Mouse (Mus musculus) heart, embryonic 16.5 days (tissue): ENCODE results near the gene Olfr718-ps1. TPM values are rescaled to one million over a fixed set of nuclear protein-coding genes. Genes with fewer than 3 reads are reported as not detected.
A peak's percentile ranks its signal among the peaks of the same experiment; 100 is the strongest.
"Not testable (repeated sequence)": the region's sequence is repeated elsewhere in the genome, so short reads cannot be mapped to it uniquely, and the experiment has no call there.

Source experiments
- ATAC-seq: fragments of 200-750 bp; cut with Nextera tagmentation; replicated peaks from 2 replicates; pipeline ENCODE4 v1.8.0; 2017; ENCODE audit warnings: moderate number of reproducible peaks; ENCODE audit not compliant: insufficient read depth, low FRiP score; ENCODE audit errors: extremely low read depth
- H3K27ac ChIP-seq: fragments of 300-500 bp; sonication (generic); 2 replicates; pipeline ENCODE4 v1.5.1; 2014; ENCODE audit warnings: mild to moderate bottlenecking, low read length, control low read depth, moderate library complexity
- H3K27me3 ChIP-seq: fragments of 300-500 bp; sonication (generic); 2 replicates; pipeline ENCODE4 v1.6.1; 2014; ENCODE audit warnings: low read length, mixed read lengths; ENCODE audit not compliant: control insufficient read depth, insufficient read depth
- H3K36me3 ChIP-seq: fragments of 300-500 bp; sonication (generic); 2 replicates; pipeline ENCODE4 v1.6.1; 2014; ENCODE audit not compliant: control insufficient read depth, insufficient read depth
- H3K4me1 ChIP-seq: fragments of 300-500 bp; sonication (generic); 2 replicates; pipeline ENCODE4 v1.6.1; 2014; ENCODE audit warnings: low read length, mixed read lengths; ENCODE audit not compliant: control insufficient read depth, insufficient read depth
- H3K4me2 ChIP-seq: fragments of 300-500 bp; sonication (generic); 2 replicates; pipeline ENCODE4 v1.6.1; 2014; ENCODE audit warnings: low read depth, mild to moderate bottlenecking, control low read depth, low read length
- H3K4me3 ChIP-seq: fragments of 300-500 bp; sonication (generic); 2 replicates; pipeline ENCODE4 v1.5.1; 2014; ENCODE audit warnings: mild to moderate bottlenecking, control low read depth, low read length
- H3K9ac ChIP-seq: fragments of 300-500 bp; sonication (generic); 2 replicates; pipeline ENCODE4 v1.6.1; 2014; ENCODE audit warnings: low read length, control low read depth
- H3K9me3 ChIP-seq: fragments of 300-500 bp; sonication (generic); replicated peaks from 2 replicates; pipeline ENCODE4 v1.6.1; 2016; ENCODE audit warnings: low read length; ENCODE audit not compliant: control insufficient read depth
- WGBS: fragments of 180-500 bp; shearing (Covaris S2); extraction: QIAGEN DNeasy Blood & Tissue Kit; methylation state at CpG from one replicate; pipeline ENCODE4 v1.1.7; 2014; 5-methylcytosine and 5-hydroxymethylcytosine counted together
- polyA plus RNA-seq: library from polyadenylated mRNA; unstranded; fragments of >200 nt; fragmentation: Nextera tagmentation; extraction: Ambion mirVana; gene quantifications from 2 replicates; pipeline ENCODE4 v1.2.1, GENCODE M21; 2015

The Olfr718-ps1 gene
- polyA plus RNA-seq = not detected in 2 replicates

GRCm38 (mm10) chr5:143147481-143147880 lies at the start of gene Olfr718-ps1:
Gene Olfr718-ps1 (minus strand): TSS chr5:143147581.
- H3K27me3 ChIP-seq = peaks cover 2% of the 10 kb centered on the region; the same call in 1 of the 2 replicates
- no peak within 1 kb of the TSS for H3K4me2 ChIP-seq
- no peak within 1 kb of the TSS for H3K4me3 ChIP-seq
- no peak for ATAC-seq
- no peak within 1 kb of the TSS for H3K9ac ChIP-seq
- H3K36me3 ChIP-seq = no peaks in the 10 kb centered on the region
- 0 out of 2 replicates have a peak, but pooled peaks cover 8% of the 10 kb centered on the region for H3K9me3 ChIP-seq
- H3K4me1 ChIP-seq = no peaks in the 10 kb centered on the region
- no peak within 1 kb of the TSS for H3K27ac ChIP-seq
- WGBS = 66% methylated on average over 3 of the region's 3 CpGs

GRCm38 (mm10) chr5:143196506-143196905 lies 49.1 kb upstream of the Olfr718-ps1 start:
- H3K4me3 ChIP-seq = no peak overlapping the region
- WGBS = 72% methylated on average over 4 of the region's 4 CpGs
- no peak overlapping the region for H3K27ac ChIP-seq
- no peaks in the 10 kb centered on the region for H3K4me1 ChIP-seq
- no peak overlapping the region for H3K4me2 ChIP-seq
- H3K9ac ChIP-seq = no peak overlapping the region
- ATAC-seq = no peak
- H3K27me3 ChIP-seq = no peaks in the 10 kb centered on the region
- no peaks in the 10 kb centered on the region for H3K36me3 ChIP-seq
- no peaks in the 10 kb centered on the region for H3K9me3 ChIP-seq

GRCm38 (mm10) chr5:143195166-143195565 lies 47.8 kb upstream of the Olfr718-ps1 start:
- 69% methylated on average over 2 of the region's 2 CpGs for WGBS

GRCm38 (mm10) chr5:143194747-143195146 lies 47.4 kb upstream of the Olfr718-ps1 start:
- H3K4me3 ChIP-seq, H3K9ac ChIP-seq, H3K4me1 ChIP-seq, H3K4me2 ChIP-seq, H3K36me3 ChIP-seq, ATAC-seq, H3K9me3 ChIP-seq, H3K27ac ChIP-seq, H3K27me3 ChIP-seq: not testable (repeated sequence)
- WGBS = 53% methylated on average over 8 of the region's 8 CpGs

More at GRCm38 (mm10) chr5:143195166-143195565, 47.8 kb upstream of the Olfr718-ps1 start:
- ATAC-seq = no peak
- no peak overlapping the region for H3K4me2 ChIP-seq
- H3K4me3 ChIP-seq = no peak overlapping the region
- no peak overlapping the region for H3K9ac ChIP-seq
- H3K9me3 ChIP-seq = no peaks in the 10 kb centered on the region
- H3K36me3 ChIP-seq = no peaks in the 10 kb centered on the region
- no peak overlapping the region for H3K27ac ChIP-seq
- no peaks in the 10 kb centered on the region for H3K4me1 ChIP-seq
- H3K27me3 ChIP-seq = no peaks in the 10 kb centered on the region

- Histone ChIP-seq H3K27me3 (no peaks in the 10 kb centered on the region), H3K36me3 (no peaks in the 10 kb centered on the region), H3K4me1 (no peaks in the 10 kb centered on the region), H3K27ac (no peak overlapping the region), H3K9me3 (no peaks in the 10 kb centered on the region), H3K4me3 (no peak overlapping the region), H3K9ac (no peak overlapping the region), H3K4me2 (no peak overlapping the region)
- WGBS = 82% methylated on average over 8 of the region's 8 CpGs
- ATAC-seq = no peak
Measured at GRCm38 (mm10) chr5:143192806-143193205, 45.4 kb upstream of the Olfr718-ps1 start.

GRCm38 (mm10) chr5:143188014-143188413 lies 40.6 kb upstream of the Olfr718-ps1 start:
- H3K9ac ChIP-seq, ATAC-seq, H3K27ac ChIP-seq, H3K4me2 ChIP-seq, H3K36me3 ChIP-seq, H3K4me1 ChIP-seq, H3K27me3 ChIP-seq, H3K4me3 ChIP-seq, H3K9me3 ChIP-seq: not testable (repeated sequence)
- WGBS = no CpG with 5 or more reads among the region's 1 CpGs

GRCm38 (mm10) chr5:143180255-143181076 lies 33.1 kb upstream of the Olfr718-ps1 start, which contains the start of the genes Rbak and Spdye4b:
Gene Rbak (minus strand): TSS chr5:143180775.
Gene Spdye4b (plus strand): TSS chr5:143181017.
- peak within 1 kb of the TSS; percentile 80 for H3K4me2 ChIP-seq
- H3K9ac ChIP-seq = peak within 1 kb of the TSS; percentile 92
- peaks cover 8% of the 10 kb centered on the region for H3K4me1 ChIP-seq
- H3K27me3 ChIP-seq = no peaks in the 10 kb centered on the region
- ATAC-seq = peak; percentile 95
- peaks cover 28% of the 10 kb centered on the region for H3K36me3 ChIP-seq
- under 1% methylated on average over 58 of the region's 58 CpGs for WGBS
- peak within 1 kb of the TSS; percentile 79 for H3K4me3 ChIP-seq
- peak within 1 kb of the TSS; percentile 77 for H3K27ac ChIP-seq
- H3K9me3 ChIP-seq = peaks cover 4% of the 10 kb centered on the region

- Histone ChIP-seq H3K27me3 (no peaks in the 10 kb centered on the region), H3K9ac (no peak overlapping the region), H3K4me2 (peak overlapping the region; percentile 80; the same call in 1 of the 2 replicates), H3K4me3 (no peak overlapping the region), H3K4me1 (peaks cover 8% of the 10 kb centered on the region), H3K27ac (no peak overlapping the region), H3K36me3 (peaks cover 40% of the 10 kb centered on the region), H3K9me3 (peaks cover 5% of the 10 kb centered on the region)
- ATAC-seq = no peak
- 43% methylated on average over 6 of the region's 6 CpGs for WGBS
Measured at GRCm38 (mm10) chr5:143179179-143179578, 31.8 kb upstream of the Olfr718-ps1 start.

GRCm38 (mm10) chr5:143177541-143178200 lies 30.3 kb upstream of the Olfr718-ps1 start:
- Histone ChIP-seq H3K36me3 (peaks cover 55% of the 10 kb centered on the region), H3K4me2 (no peak overlapping the region)
- WGBS = 82% methylated on average over 3 of the region's 3 CpGs

More at GRCm38 (mm10) chr5:143177541-143178200, 30.3 kb upstream of the Olfr718-ps1 start:
- no peak overlapping the region for H3K27ac ChIP-seq
- H3K9me3 ChIP-seq = peaks cover 10% of the 10 kb centered on the region
- H3K27me3 ChIP-seq = no peaks in the 10 kb centered on the region
- peaks cover 8% of the 10 kb centered on the region for H3K4me1 ChIP-seq
- no peak overlapping the region for H3K4me3 ChIP-seq
- no peak overlapping the region for H3K9ac ChIP-seq
- no peak for ATAC-seq
